Mouse (Mus musculus): ENCODE measurements around the gene Maco1.

- no peak for TF ChIP-seq GATA1 (IDR thresholded peaks at IDR 0.05; ENCODE audit: low read length)
- TF ChIP-seq TAL1 (IDR thresholded peaks at IDR 0.05; ENCODE audit: low read length) = no peak
Observed at GRCm38 (mm10) chr4:134795819-134796485, 57.2 kb downstream of the Maco1 start.

All from erythroblast, embryonic 14.5 days (primary cell).